Mouse (Mus musculus): ENCODE data around the gene Otud7b. TPM values are rescaled to one million over a fixed set of nuclear protein-coding genes. Genes with fewer than 3 reads are reported as not detected.

Gene Otud7b
- polyA plus RNA-seq, 1 experiment from 2014 or later, result 13.9 TPM

DNA sequence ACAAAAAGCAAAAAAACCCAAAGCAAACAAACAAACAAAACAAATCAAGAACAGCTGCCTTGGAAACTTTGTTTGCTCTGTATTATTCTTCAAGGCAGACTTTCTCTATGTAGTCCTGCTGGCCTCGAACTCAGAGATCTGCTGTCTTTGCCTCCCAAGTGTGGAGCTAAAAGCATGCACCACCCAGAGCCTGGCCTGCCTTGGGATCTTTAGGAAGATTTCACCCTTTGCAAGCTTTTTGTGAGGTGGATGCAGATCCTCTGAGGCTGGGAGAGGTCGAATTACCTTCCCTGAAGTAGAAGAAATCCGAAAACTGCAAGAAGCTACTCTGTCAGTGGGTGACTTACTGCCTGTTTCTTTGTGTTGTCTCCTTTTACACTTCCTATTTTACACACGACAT lies 39.2 kb upstream of the Otud7b start:
- H3K4me2 ChIP-seq (replicated peaks; ENCODE audit: low read depth, low read length), result no peak overlapping the region
- no peak overlapping the region for H3K27ac ChIP-seq (ENCODE audit: low read length)
- no peak overlapping the region for H3K4me3 ChIP-seq (ENCODE audit: low read depth, low read length)
- no peaks in the 10 kb centered on the region for H3K27me3 ChIP-seq (ENCODE audit: control insufficient read depth, insufficient read depth, low read length)
- ATAC-seq (ENCODE audit: insufficient number of reproducible peaks, insufficient read depth, low FRiP score, low read depth), result no peak
- H3K9me3 ChIP-seq (ENCODE audit: control insufficient read depth, low read depth, low read length), result no peaks in the 10 kb centered on the region
- WGBS, result 34% methylated on average over 4 of the region's 4 CpGs
- H3K9ac ChIP-seq (replicated peaks; ENCODE audit: low read depth, low read length), result no peak overlapping the region
- no peaks in the 10 kb centered on the region for H3K36me3 ChIP-seq (ENCODE audit: control insufficient read depth, insufficient read depth, low read length)
- no peaks in the 10 kb centered on the region for H3K4me1 ChIP-seq (ENCODE audit: control insufficient read depth, insufficient read depth, low read length)

DNA sequence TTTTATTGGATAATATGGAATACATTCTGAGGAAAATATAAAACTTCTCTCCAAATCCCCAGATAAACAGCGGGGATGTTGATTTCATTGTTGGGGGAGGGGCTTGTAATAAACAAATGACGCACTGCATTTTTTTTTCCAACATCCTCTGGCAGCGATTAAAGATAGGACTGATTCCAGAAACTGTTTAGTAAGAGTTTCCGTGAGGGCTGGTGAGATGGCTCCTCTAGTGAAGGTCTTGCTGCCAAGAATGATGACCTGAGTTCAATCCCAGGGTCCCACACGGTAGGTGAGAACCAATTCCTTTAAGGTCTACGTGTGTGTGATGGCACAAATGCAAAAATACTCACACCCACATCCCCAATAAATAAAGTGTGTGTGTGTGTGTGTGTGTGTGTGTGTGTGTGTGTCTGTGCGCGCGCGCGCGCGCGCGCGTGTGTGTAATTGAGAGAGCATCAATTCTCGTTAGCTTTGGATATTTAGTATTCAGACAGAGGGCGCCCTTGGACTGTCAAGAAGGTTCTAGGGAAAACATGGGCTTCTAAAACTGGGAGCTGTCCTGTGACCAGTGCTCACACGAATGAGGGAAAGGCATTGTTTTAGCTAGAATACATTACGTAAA lies 38.5 kb upstream of the Otud7b start:
- Histone ChIP-seq H3K36me3 (ENCODE audit: control insufficient read depth, insufficient read depth, low read length) (no peaks in the 10 kb centered on the region), H3K9ac (replicated peaks; ENCODE audit: low read depth, low read length) (no peak overlapping the region), H3K9me3 (ENCODE audit: control insufficient read depth, low read depth, low read length) (no peaks in the 10 kb centered on the region), H3K4me2 (replicated peaks; ENCODE audit: low read depth, low read length) (peak overlapping the region; percentile 21; the same call in 1 of the 2 replicates), H3K4me1 (ENCODE audit: control insufficient read depth, insufficient read depth, low read length) (no peaks in the 10 kb centered on the region), H3K27me3 (ENCODE audit: control insufficient read depth, insufficient read depth, low read length) (no peaks in the 10 kb centered on the region), H3K27ac (ENCODE audit: low read length) (no peak overlapping the region), H3K4me3 (ENCODE audit: low read depth, low read length) (peak overlapping the region; percentile 5; the same call in 1 of the 2 replicates)
- no peak for ATAC-seq (ENCODE audit: insufficient number of reproducible peaks, insufficient read depth, low FRiP score, low read depth)
- WGBS, result 36% methylated on average over 20 of the region's 20 CpGs

DNA sequence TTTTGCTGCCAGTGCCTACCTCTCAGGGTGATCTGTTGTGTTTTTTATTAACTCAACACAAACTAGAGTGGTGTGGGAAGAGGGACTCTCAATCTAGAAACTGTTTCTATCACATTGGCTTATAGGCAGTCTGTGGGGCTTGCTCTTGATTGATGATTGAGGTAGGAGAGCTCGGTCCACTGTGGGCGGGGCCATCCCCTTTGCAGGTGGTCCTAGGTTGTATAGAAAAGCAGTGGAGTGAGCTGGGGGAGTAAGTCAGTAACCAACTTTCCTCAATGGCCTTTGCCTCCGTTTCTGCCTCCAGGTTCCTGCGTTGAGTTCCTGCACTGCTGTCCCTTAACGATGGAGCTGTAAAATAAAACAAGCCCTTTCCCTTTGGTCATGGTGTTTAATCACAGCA lies 37.6 kb upstream of the Otud7b start:
- no peak overlapping the region for H3K4me2 ChIP-seq (replicated peaks; ENCODE audit: low read depth, low read length)
- ATAC-seq (ENCODE audit: insufficient number of reproducible peaks, insufficient read depth, low FRiP score, low read depth), result no peak
- H3K4me1 ChIP-seq (ENCODE audit: control insufficient read depth, insufficient read depth, low read length), result no peaks in the 10 kb centered on the region
- no peak overlapping the region for H3K9ac ChIP-seq (replicated peaks; ENCODE audit: low read depth, low read length)
- 86% methylated on average over 5 of the region's 5 CpGs for WGBS
- H3K27ac ChIP-seq (ENCODE audit: low read length), result no peak overlapping the region
- no peak overlapping the region for H3K4me3 ChIP-seq (ENCODE audit: low read depth, low read length)
- H3K9me3 ChIP-seq (ENCODE audit: control insufficient read depth, low read depth, low read length), result no peaks in the 10 kb centered on the region
- no peaks in the 10 kb centered on the region for H3K36me3 ChIP-seq (ENCODE audit: control insufficient read depth, insufficient read depth, low read length)
- no peaks in the 10 kb centered on the region for H3K27me3 ChIP-seq (ENCODE audit: control insufficient read depth, insufficient read depth, low read length)

DNA sequence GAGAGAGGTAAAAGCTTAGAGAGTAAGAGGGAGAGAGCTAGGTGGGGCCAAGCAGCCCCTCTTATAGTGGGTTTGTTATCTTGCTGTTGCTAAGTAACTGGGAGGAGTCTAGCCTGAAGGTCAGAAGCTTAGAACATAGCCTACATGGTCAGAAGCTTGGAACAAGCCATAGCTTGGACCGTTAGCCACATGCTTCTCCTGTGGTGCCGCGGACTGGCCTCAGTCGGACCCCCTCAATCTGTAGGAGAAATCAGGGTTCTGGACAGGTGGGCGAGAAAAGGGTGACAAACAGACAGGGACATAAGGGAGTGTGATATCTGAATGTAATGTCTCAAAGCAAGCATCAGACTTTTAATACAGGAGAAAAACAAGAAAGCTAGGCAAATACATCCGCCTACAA lies 35.3 kb upstream of the Otud7b start:
- Histone ChIP-seq H3K27ac (ENCODE audit: low read length) (no peak overlapping the region), H3K27me3 (ENCODE audit: control insufficient read depth, insufficient read depth, low read length) (no peaks in the 10 kb centered on the region), H3K9me3 (ENCODE audit: control insufficient read depth, low read depth, low read length) (no peaks in the 10 kb centered on the region), H3K36me3 (ENCODE audit: control insufficient read depth, insufficient read depth, low read length) (no peaks in the 10 kb centered on the region), H3K4me3 (ENCODE audit: low read depth, low read length) (no peak overlapping the region), H3K9ac (replicated peaks; ENCODE audit: low read depth, low read length) (no peak overlapping the region), H3K4me1 (ENCODE audit: control insufficient read depth, insufficient read depth, low read length) (no peaks in the 10 kb centered on the region), H3K4me2 (replicated peaks; ENCODE audit: low read depth, low read length) (no peak overlapping the region)
- no peak for ATAC-seq (ENCODE audit: insufficient number of reproducible peaks, insufficient read depth, low FRiP score, low read depth)
- WGBS, result 92% methylated on average over 6 of the region's 6 CpGs

GRCm38 (mm10) chr3:96069542-96069941 lies 34.8 kb upstream of the Otud7b start:
- H3K4me1 ChIP-seq (ENCODE audit: control insufficient read depth, insufficient read depth, low read length), result no peaks in the 10 kb centered on the region

GRCm38 (mm10) chr3:96070241-96070640 lies 34.1 kb upstream of the Otud7b start:
- 67% methylated on average over 4 of the region's 4 CpGs for WGBS
- no peak for ATAC-seq (ENCODE audit: insufficient number of reproducible peaks, insufficient read depth, low FRiP score, low read depth)

More at GRCm38 (mm10) chr3:96069542-96069941, 34.8 kb upstream of the Otud7b start:
- Histone ChIP-seq H3K9ac (replicated peaks; ENCODE audit: low read depth, low read length) (no peak overlapping the region), H3K36me3 (ENCODE audit: control insufficient read depth, insufficient read depth, low read length) (no peaks in the 10 kb centered on the region), H3K27me3 (ENCODE audit: control insufficient read depth, insufficient read depth, low read length) (no peaks in the 10 kb centered on the region), H3K27ac (ENCODE audit: low read length) (no peak overlapping the region), H3K4me2 (replicated peaks; ENCODE audit: low read depth, low read length) (no peak overlapping the region), H3K9me3 (ENCODE audit: control insufficient read depth, low read depth, low read length) (no peaks in the 10 kb centered on the region), H3K4me3 (ENCODE audit: low read depth, low read length) (no peak overlapping the region)
- no peak for ATAC-seq (ENCODE audit: insufficient number of reproducible peaks, insufficient read depth, low FRiP score, low read depth)
- 46% methylated on average over 1 of the region's 1 CpGs for WGBS

GRCm38 (mm10) chr3:96072921-96073486 lies 31.3 kb upstream of the Otud7b start:
- Histone ChIP-seq H3K27me3 (ENCODE audit: control insufficient read depth, insufficient read depth, low read length) (no peaks in the 10 kb centered on the region), H3K4me3 (ENCODE audit: low read depth, low read length) (no peak overlapping the region), H3K27ac (ENCODE audit: low read length) (no peak overlapping the region), H3K4me2 (replicated peaks; ENCODE audit: low read depth, low read length) (no peak overlapping the region), H3K36me3 (ENCODE audit: control insufficient read depth, insufficient read depth, low read length) (no peaks in the 10 kb centered on the region), H3K4me1 (ENCODE audit: control insufficient read depth, insufficient read depth, low read length) (no peaks in the 10 kb centered on the region), H3K9me3 (ENCODE audit: control insufficient read depth, low read depth, low read length) (no peaks in the 10 kb centered on the region), H3K9ac (replicated peaks; ENCODE audit: low read depth, low read length) (no peak overlapping the region)
- WGBS, result 69% methylated on average over 12 of the region's 12 CpGs
- ATAC-seq (ENCODE audit: insufficient number of reproducible peaks, insufficient read depth, low FRiP score, low read depth), result no peak

More at GRCm38 (mm10) chr3:96070241-96070640, 34.1 kb upstream of the Otud7b start:
- no peak overlapping the region for H3K4me3 ChIP-seq (ENCODE audit: low read depth, low read length)
- H3K36me3 ChIP-seq (ENCODE audit: control insufficient read depth, insufficient read depth, low read length), result no peaks in the 10 kb centered on the region
- H3K9ac ChIP-seq (replicated peaks; ENCODE audit: low read depth, low read length), result no peak overlapping the region
- H3K9me3 ChIP-seq (ENCODE audit: control insufficient read depth, low read depth, low read length), result no peaks in the 10 kb centered on the region
- no peaks in the 10 kb centered on the region for H3K27me3 ChIP-seq (ENCODE audit: control insufficient read depth, insufficient read depth, low read length)
- no peaks in the 10 kb centered on the region for H3K4me1 ChIP-seq (ENCODE audit: control insufficient read depth, insufficient read depth, low read length)
- H3K4me2 ChIP-seq (replicated peaks; ENCODE audit: low read depth, low read length), result no peak overlapping the region
- no peak overlapping the region for H3K27ac ChIP-seq (ENCODE audit: low read length)

DNA sequence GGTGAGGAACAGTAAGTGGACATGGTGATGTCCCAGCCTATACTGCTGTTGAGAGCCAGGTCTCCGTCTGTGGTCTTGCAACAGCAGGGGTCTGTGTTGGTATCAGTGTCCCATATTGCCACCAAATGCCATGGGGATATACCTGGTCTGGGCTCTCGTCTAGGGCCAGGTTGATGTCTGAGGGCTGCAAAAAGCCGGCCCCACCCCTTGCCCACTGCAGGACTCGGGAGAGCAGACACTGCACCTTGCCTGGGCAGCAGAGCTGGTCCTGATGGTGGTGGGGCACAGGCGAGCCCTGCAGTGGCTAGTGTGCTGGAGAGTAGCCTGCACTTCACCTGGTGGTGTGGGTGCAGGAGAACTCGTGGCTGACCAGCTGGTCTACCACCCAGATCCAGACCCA lies 26.3 kb upstream of the Otud7b start:
- no peaks in the 10 kb centered on the region for H3K4me1 ChIP-seq (ENCODE audit: control insufficient read depth, insufficient read depth, low read length)
- 71% methylated on average over 6 of the region's 6 CpGs for WGBS
- H3K4me3 ChIP-seq (ENCODE audit: low read depth, low read length), result no peak overlapping the region
- H3K4me2 ChIP-seq (replicated peaks; ENCODE audit: low read depth, low read length), result no peak overlapping the region
- no peaks in the 10 kb centered on the region for H3K27me3 ChIP-seq (ENCODE audit: control insufficient read depth, insufficient read depth, low read length)
- no peak for ATAC-seq (ENCODE audit: insufficient number of reproducible peaks, insufficient read depth, low FRiP score, low read depth)
- no peaks in the 10 kb centered on the region for H3K36me3 ChIP-seq (ENCODE audit: control insufficient read depth, insufficient read depth, low read length)
- H3K27ac ChIP-seq (ENCODE audit: low read length), result no peak overlapping the region
- no peaks in the 10 kb centered on the region for H3K9me3 ChIP-seq (ENCODE audit: control insufficient read depth, low read depth, low read length)
- H3K9ac ChIP-seq (replicated peaks; ENCODE audit: low read depth, low read length), result no peak overlapping the region

GRCm38 (mm10) chr3:96078711-96079110 lies 25.6 kb upstream of the Otud7b start:
- Histone ChIP-seq H3K36me3 (ENCODE audit: control insufficient read depth, insufficient read depth, low read length) (no peaks in the 10 kb centered on the region), H3K4me2 (replicated peaks; ENCODE audit: low read depth, low read length) (no peak overlapping the region), H3K9me3 (ENCODE audit: control insufficient read depth, low read depth, low read length) (no peaks in the 10 kb centered on the region), H3K4me1 (ENCODE audit: control insufficient read depth, insufficient read depth, low read length) (no peaks in the 10 kb centered on the region), H3K27me3 (ENCODE audit: control insufficient read depth, insufficient read depth, low read length) (no peaks in the 10 kb centered on the region), H3K27ac (ENCODE audit: low read length) (no peak overlapping the region), H3K9ac (replicated peaks; ENCODE audit: low read depth, low read length) (no peak overlapping the region), H3K4me3 (ENCODE audit: low read depth, low read length) (no peak overlapping the region)
- ATAC-seq (ENCODE audit: insufficient number of reproducible peaks, insufficient read depth, low FRiP score, low read depth), result no peak
- 64% methylated on average over 3 of the region's 3 CpGs for WGBS

Measured in stomach, embryonic 14.5 days (tissue).